Mouse (Mus musculus) cerebellum, adult 8-10 months (tissue): ENCODE data around the gene Casp3.

Experiments
- DNase-seq: peaks from one replicate; pipeline ENCODE4 v3.0.0; 2022

Casp3 gene

GRCm38 (mm10) chr8:46611557-46611956 is 5.5 kb upstream of the Casp3 start:
- no peak for DNase-seq

GRCm38 (mm10) chr8:46612913-46613312 is 4.2 kb upstream of the Casp3 start:
- DNase-seq: no peak

- DNase-seq: no peak
Observed at GRCm38 (mm10) chr8:46613377-46613776, 3.7 kb upstream of the Casp3 start.

GRCm38 (mm10) chr8:46615936-46616335 is 1.2 kb upstream of the Casp3 start:
- no peak for DNase-seq

- no peak for DNase-seq
Observed at GRCm38 (mm10) chr8:46617690-46618620, 864 bp downstream of the Casp3 start.

- DNase-seq: no peak
Observed at GRCm38 (mm10) chr8:46618639-46619320, 1.7 kb downstream of the Casp3 start.

GRCm38 (mm10) chr8:46622446-46623270 is 5.6 kb downstream of the Casp3 start:
- DNase-seq: no peak

GRCm38 (mm10) chr8:46625166-46625565 is 8.1 kb downstream of the Casp3 start:
- no peak for DNase-seq

- DNase-seq: no peak
Observed at GRCm38 (mm10) chr8:46626642-46627041, 9.6 kb downstream of the Casp3 start.

GRCm38 (mm10) chr8:46627881-46628280 is 10.8 kb downstream of the Casp3 start:
- DNase-seq: no peak

GRCm38 (mm10) chr8:46628645-46629044 is 11.6 kb downstream of the Casp3 start:
- DNase-seq: no peak

GRCm38 (mm10) chr8:46630422-46630821 is 13.3 kb downstream of the Casp3 start:
- DNase-seq: no peak

- DNase-seq: no peak
Observed at GRCm38 (mm10) chr8:46630932-46631331, 13.8 kb downstream of the Casp3 start.

GRCm38 (mm10) chr8:46639010-46639571 is 22.0 kb downstream of the Casp3 start:
- DNase-seq: peak; percentile 45

- no peak for DNase-seq
Observed at GRCm38 (mm10) chr8:46639852-46640251, 22.8 kb downstream of the Casp3 start.

GRCm38 (mm10) chr8:46641272-46641671 is 24.2 kb downstream of the Casp3 start:
- no peak for DNase-seq

GRCm38 (mm10) chr8:46648421-46648820 is 31.3 kb downstream of the Casp3 start:
- no peak for DNase-seq

GRCm38 (mm10) chr8:46651872-46652271 is 34.8 kb downstream of the Casp3 start:
- no peak for DNase-seq

- DNase-seq: no peak
Observed at GRCm38 (mm10) chr8:46655919-46656318, 38.8 kb downstream of the Casp3 start.

- DNase-seq: peak; percentile 66
Observed at GRCm38 (mm10) chr8:46671496-46671895, 54.4 kb downstream of the Casp3 start.

GRCm38 (mm10) chr8:46680671-46681365 is 63.7 kb downstream of the Casp3 start:
- no peak for DNase-seq

GRCm38 (mm10) chr8:46686664-46687336 is 69.7 kb downstream of the Casp3 start:
- DNase-seq: peak; percentile 92
